Mouse (Mus musculus) intestine, embryonic 15.5 days (tissue): ENCODE results near the gene 9130230L23Rik. TPM values are rescaled to one million over a fixed set of nuclear protein-coding genes. Genes with fewer than 3 reads are reported as not detected.
A peak's percentile ranks its signal among the peaks of the same experiment; 100 is the strongest.

Experiments used
- ATAC-seq: fragments of 200-750 bp; cut with Nextera tagmentation; 2 replicates; pipeline ENCODE4 v1.8.0; 2017; ENCODE audit warnings: moderate TSS enrichment, moderate library complexity
- H3K27ac ChIP-seq: fragments of 300-500 bp; sonication (generic); 2 replicates; pipeline ENCODE4 v1.5.1; 2015; ENCODE audit warnings: mild to moderate bottlenecking, inconsistent platforms
- H3K27me3 ChIP-seq: fragments of 300-500 bp; sonication (generic); replicated peaks from 2 replicates; pipeline ENCODE4 v1.6.1; 2015; ENCODE audit warnings: inconsistent platforms
- H3K36me3 ChIP-seq: fragments of 300-500 bp; sonication (generic); 2 replicates; pipeline ENCODE4 v1.6.1; 2015; ENCODE audit warnings: inconsistent platforms
- H3K4me1 ChIP-seq: fragments of 300-500 bp; sonication (generic); replicated peaks from 2 replicates; pipeline ENCODE4 v1.6.1; 2015; ENCODE audit warnings: inconsistent platforms
- H3K4me2 ChIP-seq: fragments of 300-500 bp; sonication (generic); replicated peaks from 2 replicates; pipeline ENCODE4 v1.6.1; 2015; ENCODE audit warnings: mild to moderate bottlenecking, inconsistent platforms
- H3K4me3 ChIP-seq: fragments of 300-500 bp; sonication (generic); replicated peaks from 2 replicates; pipeline ENCODE4 v1.5.1; 2015; ENCODE audit warnings: inconsistent platforms
- H3K9ac ChIP-seq: fragments of 300-500 bp; sonication (generic); 2 replicates; pipeline ENCODE4 v1.6.1; 2015; ENCODE audit warnings: inconsistent platforms
- H3K9me3 ChIP-seq: fragments of 300-500 bp; sonication (generic); 2 replicates; pipeline ENCODE4 v1.6.1; 2016; ENCODE audit warnings: inconsistent platforms
- WGBS: fragments of 180-500 bp; shearing (Covaris S2); methylation state at CpG from one replicate; pipeline ENCODE4 v1.1.7; 2015; 5-methylcytosine and 5-hydroxymethylcytosine counted together
- polyA plus RNA-seq: library from polyadenylated mRNA; unstranded; fragments of >200 nt; fragmentation: Nextera tagmentation; extraction: Ambion mirVana; gene quantifications from 2 replicates; pipeline ENCODE4 v1.2.1, GENCODE M21; 2015

9130230L23Rik gene
- polyA plus RNA-seq, 1 experiment from 2014 or later, result 1.6 TPM

DNA sequence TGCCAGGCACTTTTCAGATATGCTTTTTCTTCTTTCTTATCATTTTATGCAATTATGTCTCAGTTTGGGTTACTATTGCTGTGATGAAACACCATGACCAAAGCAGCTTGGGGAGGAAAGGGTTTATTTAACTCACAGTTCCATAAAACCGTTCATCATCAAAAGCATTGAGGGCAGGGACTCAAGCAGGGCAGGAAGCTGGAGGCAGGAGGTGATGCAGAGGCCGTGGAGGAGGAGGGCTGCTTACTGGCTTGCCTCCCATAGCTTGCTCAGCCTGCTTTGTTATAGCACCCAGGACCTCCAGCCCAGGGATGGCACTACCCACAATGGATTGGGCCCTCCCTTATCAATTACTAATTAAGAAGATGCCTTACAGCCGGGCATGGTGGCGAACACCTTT lies 62.9 kb downstream of the 9130230L23Rik start:
- Histone ChIP-seq H3K9me3 (no peaks in the 10 kb centered on the region), H3K4me3 (no peak overlapping the region), H3K4me2 (no peak overlapping the region), H3K4me1 (no peaks in the 10 kb centered on the region), H3K36me3 (no peaks in the 10 kb centered on the region), H3K27ac (no peak overlapping the region), H3K27me3 (no peaks in the 10 kb centered on the region), H3K9ac (no peak overlapping the region)
- 48% methylated on average over 4 of the region's 4 CpGs for WGBS
- no peak for ATAC-seq

DNA sequence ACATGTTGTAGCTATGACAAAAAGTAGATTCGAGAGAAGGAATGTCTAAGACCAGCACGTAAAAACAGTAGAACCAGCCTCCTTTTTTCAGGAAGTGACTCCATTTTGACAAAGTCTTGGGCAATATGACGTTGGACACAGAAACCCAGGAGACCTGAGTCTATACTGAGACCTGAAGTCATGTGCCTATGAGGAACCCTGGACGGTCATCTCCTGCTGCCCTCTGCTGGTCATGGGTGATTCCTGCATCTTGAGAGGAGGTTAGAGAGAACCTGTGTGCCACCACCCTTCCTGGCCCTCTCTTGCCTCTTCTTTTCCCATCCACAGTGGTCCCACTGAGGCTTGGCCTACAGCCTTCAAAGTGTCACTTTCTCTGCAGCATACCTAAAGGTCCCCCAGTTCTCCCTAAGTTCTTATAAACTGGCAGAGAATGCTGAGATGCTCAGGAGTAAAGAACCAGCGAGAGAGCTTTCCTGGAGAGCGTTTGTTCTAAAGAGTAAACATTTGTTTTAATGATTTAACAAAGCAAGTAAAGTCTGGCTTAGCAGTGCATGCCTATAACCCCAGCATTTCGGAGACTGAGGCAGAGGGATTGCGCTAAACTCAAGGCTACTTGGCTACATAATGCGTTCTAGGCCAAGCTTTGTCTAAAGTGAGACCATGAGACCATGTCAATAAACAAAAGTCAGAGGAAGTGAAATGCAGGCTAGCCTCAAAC lies 65.9 kb downstream of the 9130230L23Rik start:
- Histone ChIP-seq H3K36me3 (no peaks in the 10 kb centered on the region), H3K4me3 (no peak overlapping the region), H3K4me2 (no peak overlapping the region), H3K27me3 (no peaks in the 10 kb centered on the region), H3K4me1 (no peaks in the 10 kb centered on the region), H3K9me3 (no peaks in the 10 kb centered on the region), H3K27ac (no peak overlapping the region), H3K9ac (no peak overlapping the region)
- peak; percentile 82 for ATAC-seq
- WGBS, result 49% methylated on average over 9 of the region's 9 CpGs

DNA sequence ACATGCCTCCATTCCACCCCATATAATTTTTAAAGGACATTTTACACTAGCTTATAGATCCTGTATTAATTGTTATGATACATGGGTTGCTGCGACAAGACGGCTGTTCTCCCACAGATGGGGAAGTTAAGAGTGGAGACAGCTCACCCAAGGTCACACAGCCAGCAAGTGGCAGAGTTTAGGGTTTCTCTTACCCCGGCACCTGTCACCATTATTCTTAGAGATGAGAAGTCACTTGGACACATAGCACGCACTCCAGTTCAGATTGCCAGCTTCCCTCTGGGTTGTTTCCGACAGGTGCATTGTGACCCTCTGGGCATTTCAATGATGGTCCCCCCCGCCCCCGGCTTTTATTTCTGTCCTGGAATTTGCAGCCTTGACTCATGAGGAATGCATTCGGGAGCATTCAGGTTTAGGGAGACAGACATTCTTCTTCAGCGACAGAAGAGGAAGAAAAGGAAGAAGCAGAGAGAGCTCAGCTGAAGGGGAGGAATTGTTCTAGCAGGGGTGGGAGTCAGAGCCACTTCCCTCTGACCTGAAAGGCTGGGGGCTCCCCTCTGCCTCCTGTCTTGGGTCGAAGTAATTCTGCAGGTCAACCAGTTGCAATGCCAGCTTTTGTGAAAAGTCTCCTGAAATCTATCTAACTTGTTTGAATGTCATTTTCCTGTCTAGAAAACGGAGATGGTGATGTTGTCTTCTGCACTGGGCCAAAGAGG lies 66.9 kb downstream of the 9130230L23Rik start:
- Histone ChIP-seq H3K27ac (no peak overlapping the region), H3K9me3 (no peaks in the 10 kb centered on the region), H3K9ac (no peak overlapping the region), H3K4me2 (no peak overlapping the region), H3K27me3 (no peaks in the 10 kb centered on the region), H3K36me3 (no peaks in the 10 kb centered on the region), H3K4me1 (no peaks in the 10 kb centered on the region), H3K4me3 (no peak overlapping the region)
- 67% methylated on average over 11 of the region's 11 CpGs for WGBS
- ATAC-seq, result no peak

DNA sequence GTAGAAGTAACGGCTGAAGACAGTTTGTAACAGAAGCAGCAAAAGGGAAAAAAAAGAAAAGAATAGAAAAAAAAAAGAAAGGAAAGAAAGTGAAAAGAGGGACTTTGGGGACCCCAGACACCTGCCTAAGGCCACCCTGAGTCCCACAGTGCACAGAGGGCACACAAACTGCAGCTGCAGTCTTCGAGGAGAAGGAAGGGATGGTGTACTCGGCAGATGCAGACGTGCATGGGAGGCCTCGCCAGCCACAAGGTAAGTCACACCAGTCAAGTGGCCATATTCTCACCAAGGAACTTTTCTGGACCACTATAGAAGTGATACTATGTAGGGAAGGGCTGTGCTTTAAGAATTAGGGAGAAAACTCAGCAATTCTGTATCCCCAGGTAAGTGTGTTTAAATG lies 69.3 kb downstream of the 9130230L23Rik start, which contains the start of gene Chrna9:
Chrna9 (plus strand) TSS at position 139 of the 400 bp plus-strand sequence.
- Histone ChIP-seq H3K27me3 (no peaks in the 10 kb centered on the region), H3K9me3 (no peaks in the 10 kb centered on the region), H3K4me1 (no peaks in the 10 kb centered on the region), H3K4me3 (no peak within 1 kb of the TSS), H3K9ac (no peak within 1 kb of the TSS), H3K27ac (no peak within 1 kb of the TSS), H3K36me3 (no peaks in the 10 kb centered on the region), H3K4me2 (no peak within 1 kb of the TSS)
- no peak for ATAC-seq
- 85% methylated on average over 5 of the region's 5 CpGs for WGBS

DNA sequence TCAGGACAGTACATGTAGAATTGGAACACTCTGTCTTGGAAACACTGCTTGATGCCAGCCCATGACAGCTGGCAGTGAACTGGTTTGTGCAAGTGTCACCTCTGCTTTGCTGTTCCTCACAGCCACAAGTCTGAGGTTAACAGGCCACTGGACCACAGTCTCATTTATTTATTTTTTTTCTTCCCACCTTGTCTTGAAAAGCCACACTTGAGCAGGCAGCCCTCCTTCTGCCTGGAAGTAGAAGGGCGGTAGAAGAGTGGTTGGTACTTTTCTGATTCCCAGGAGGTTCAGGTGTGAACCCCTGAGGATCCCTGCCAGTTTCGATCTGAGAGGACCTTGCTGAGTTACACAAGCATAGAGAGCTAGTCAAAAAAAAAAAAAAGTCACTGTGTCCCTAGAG lies 70.3 kb downstream of the 9130230L23Rik start:
- no peak overlapping the region for H3K27ac ChIP-seq
- WGBS, result 84% methylated on average over 2 of the region's 2 CpGs
- H3K4me3 ChIP-seq, result no peak overlapping the region
- H3K4me1 ChIP-seq, result no peaks in the 10 kb centered on the region
- H3K4me2 ChIP-seq, result no peak overlapping the region
- no peaks in the 10 kb centered on the region for H3K9me3 ChIP-seq
- H3K9ac ChIP-seq, result no peak overlapping the region
- H3K27me3 ChIP-seq, result no peaks in the 10 kb centered on the region
- no peaks in the 10 kb centered on the region for H3K36me3 ChIP-seq
- ATAC-seq, result no peak

DNA sequence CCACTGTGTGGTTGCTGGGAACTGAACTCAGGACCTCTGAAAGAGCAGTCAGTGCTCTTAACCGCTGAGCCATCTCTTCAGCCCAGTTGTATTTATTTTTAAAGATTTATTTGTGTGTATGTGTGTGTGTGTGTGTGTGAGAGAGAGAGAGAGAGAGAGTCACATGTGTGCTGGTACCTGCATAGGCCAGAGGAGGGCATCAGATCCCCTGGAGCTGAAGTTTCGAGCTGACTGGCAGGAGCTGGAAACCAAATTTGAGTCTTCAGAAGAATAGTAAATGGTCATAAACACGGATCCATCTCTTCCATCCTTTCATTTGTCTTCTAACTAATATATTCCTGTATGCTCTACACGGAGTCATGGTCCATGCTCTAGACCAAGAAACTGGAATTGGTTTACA lies 70.8 kb downstream of the 9130230L23Rik start:
- ATAC-seq, result no peak
- Histone ChIP-seq H3K4me1 (no peaks in the 10 kb centered on the region), H3K27me3 (no peaks in the 10 kb centered on the region), H3K27ac (no peak overlapping the region), H3K4me3 (no peak overlapping the region), H3K4me2 (no peak overlapping the region), H3K36me3 (no peaks in the 10 kb centered on the region), H3K9me3 (no peaks in the 10 kb centered on the region), H3K9ac (no peak overlapping the region)
- WGBS, result 82% methylated on average over 4 of the region's 4 CpGs

DNA sequence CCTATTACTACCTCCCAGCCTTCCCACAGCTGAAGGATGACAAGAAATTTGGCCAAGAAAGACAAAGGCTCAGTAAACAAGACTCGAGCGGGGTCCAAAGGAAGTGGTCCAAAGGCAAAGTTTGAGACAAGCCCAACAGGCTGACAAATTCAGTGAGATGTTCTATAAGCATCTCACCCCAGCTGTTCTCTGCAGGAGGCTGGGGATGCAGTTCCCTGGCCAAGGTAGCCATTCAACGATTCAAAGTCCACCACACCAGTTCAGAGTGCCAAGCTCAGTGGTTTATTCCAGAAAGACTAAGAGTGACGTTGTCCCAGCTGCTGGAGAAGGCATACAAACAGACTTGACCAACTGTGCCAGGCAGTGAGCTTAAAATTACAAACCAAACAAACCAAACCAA lies 73.9 kb downstream of the 9130230L23Rik start:
- Histone ChIP-seq H3K9me3 (no peaks in the 10 kb centered on the region), H3K36me3 (no peaks in the 10 kb centered on the region), H3K4me1 (no peaks in the 10 kb centered on the region), H3K4me2 (no peak overlapping the region), H3K27ac (no peak overlapping the region), H3K4me3 (no peak overlapping the region), H3K27me3 (no peaks in the 10 kb centered on the region), H3K9ac (no peak overlapping the region)
- 70% methylated on average over 4 of the region's 4 CpGs for WGBS
- ATAC-seq, result no peak

Other genes starting within 250 kb of the 9130230L23Rik start
- gene N4bp2, start 240.8 kb downstream of the 9130230L23Rik start, polyA plus RNA-seq, result 21.5 and 25.0 TPM in 2 replicates
- gene Rhoh, start 143.1 kb downstream of the 9130230L23Rik start, polyA plus RNA-seq, result 1.2 and 1.6 TPM in 2 replicates
- gene Chrna9, start 69.4 kb downstream of the 9130230L23Rik start, polyA plus RNA-seq, result not detected in 2 replicates
- gene Rbm47, start 168.8 kb upstream of the 9130230L23Rik start, polyA plus RNA-seq, result 129 and 133 TPM in 2 replicates